Mouse (Mus musculus) myocyte (in vitro differentiated cells): ENCODE results near the gene Mcfd2. TPM values are rescaled to one million over a fixed set of nuclear protein-coding genes. Genes with fewer than 3 reads are reported as not detected.
"Not testable (repeated sequence)": the region's sequence is repeated elsewhere in the genome, so short reads cannot be mapped to it uniquely, and the experiment has no call there.

Experiments
- H3K27me3 ChIP-seq: one replicate; pipeline ENCODE4 v1.6.1; 2011; ENCODE audit not compliant: control insufficient read depth, insufficient read depth, insufficient read length
- H3K36me3 ChIP-seq: one replicate; pipeline ENCODE4 v1.6.1; 2011; ENCODE audit not compliant: control insufficient read depth, insufficient read depth
- H3K4me2 ChIP-seq: one replicate; pipeline ENCODE4 v1.6.1; 2011; ENCODE audit warnings: low read depth, control low read depth
- H3K4me3 ChIP-seq: one replicate; pipeline ENCODE4 v1.5.1; 2011; ENCODE audit warnings: mild to moderate bottlenecking, control low read depth, moderate library complexity
- H3K79me2 ChIP-seq: one replicate; pipeline ENCODE4 v1.6.1; 2011; ENCODE audit not compliant: control insufficient read depth, insufficient read depth
- H3ac ChIP-seq: one replicate; pipeline ENCODE4 v1.6.1; 2011; ENCODE audit not compliant: control insufficient read depth, insufficient read length
- CEBPB ChIP-seq: IDR thresholded peaks from 2 replicates; pipeline ENCODE4 v1.6.1; 2011; ENCODE audit warnings: mild to moderate bottlenecking, moderate library complexity; ENCODE audit not compliant: poor library complexity, insufficient read depth, severe bottlenecking
- E2F4 ChIP-seq: IDR thresholded peaks from one replicate; pipeline ENCODE4 v1.6.1; 2011; ENCODE audit warnings: mild to moderate bottlenecking, control low read depth, moderate library complexity; ENCODE audit not compliant: insufficient read depth
- MAX ChIP-seq: IDR thresholded peaks from one replicate; pipeline ENCODE4 v1.6.1; 2011; ENCODE audit warnings: low read depth, mild to moderate bottlenecking, control low read depth
- MYOD1 ChIP-seq, 3 experiments: IDR thresholded peaks; one replicate each; pipeline ENCODE4 v1.6.1; 2011; ENCODE audit warnings: control low read depth in 2 of 3, low read depth in 2 of 3, mild to moderate bottlenecking in 2 of 3, moderate library complexity in 1 of 3; ENCODE audit not compliant: insufficient read length in 2 of 3, control insufficient read depth in 1 of 3
- MYOG ChIP-seq, 3 experiments: IDR thresholded peaks; one replicate each; pipeline ENCODE4 v1.6.1; 2011; ENCODE audit warnings: control low read depth in 2 of 3, low read depth in 2 of 3, mild to moderate bottlenecking in 2 of 3; ENCODE audit not compliant: insufficient read length in 2 of 3, control insufficient read depth in 1 of 3, insufficient read depth in 1 of 3
- POLR2A ChIP-seq: IDR thresholded peaks from one replicate; pipeline ENCODE4 v1.6.1; 2011; ENCODE audit warnings: low read depth, mild to moderate bottlenecking, control low read depth, moderate library complexity; ENCODE audit not compliant: insufficient read length
- POLR2AphosphoS2 ChIP-seq: IDR thresholded peaks from one replicate; pipeline ENCODE4 v1.6.1; 2011; ENCODE audit warnings: low read depth, control low read depth; ENCODE audit not compliant: insufficient read length
- REST ChIP-seq: IDR thresholded peaks from one replicate; pipeline ENCODE4 v1.6.1; 2011; ENCODE audit warnings: mild to moderate bottlenecking, control low read depth, moderate library complexity; ENCODE audit not compliant: insufficient read depth, insufficient read length
- SRF ChIP-seq: IDR thresholded peaks from one replicate; pipeline ENCODE4 v1.6.1; 2011; ENCODE audit warnings: low read depth; ENCODE audit not compliant: control insufficient read depth, insufficient read length
- TCF12 ChIP-seq: IDR thresholded peaks from one replicate; pipeline ENCODE4 v1.6.1; 2011; ENCODE audit warnings: mild to moderate bottlenecking, control low read depth; ENCODE audit not compliant: poor library complexity, insufficient read depth, severe bottlenecking
- TCF3 ChIP-seq: IDR thresholded peaks from one replicate; pipeline ENCODE4 v1.6.1; 2011; ENCODE audit warnings: low read depth, control low read depth; ENCODE audit not compliant: insufficient read length
- polyA plus RNA-seq: library from polyadenylated mRNA; unstranded; fragments of >200 nt; fragmentation: generic; extraction: Trizol; gene quantifications from one replicate; pipeline ENCODE4 v1.2.1, GENCODE M21; 2012; ENCODE audit warnings: missing spikeins

Mcfd2 gene
- polyA plus RNA-seq, 1 experiment, result 59.1 TPM

GRCm38 (mm10) chr17:87305065-87305464, 39.3 kb upstream of the Mcfd2 start:
- Histone ChIP-seq H3K36me3 (no peaks in the 10 kb centered on the region), H3K4me2 (no peak overlapping the region), H3ac (no peak overlapping the region), H3K27me3 (no peaks in the 10 kb centered on the region), H3K79me2 (no peaks in the 10 kb centered on the region), H3K4me3 (no peak overlapping the region)
- TF ChIP-seq CEBPB (no peak), TCF12 (no peak), MYOG (IDR thresholded peaks at IDR 0.05; ENCODE audit: control insufficient read depth in 1 of 3, insufficient read depth in 1 of 3, insufficient read length in 2 of 3, low read depth in 2 of 3) (no peak), REST (no peak), SRF (no peak)

- H3ac ChIP-seq, result no peak overlapping the region
- H3K4me3 ChIP-seq, result no peak overlapping the region
- H3K4me2 ChIP-seq, result no peak overlapping the region
- no peaks in the 10 kb centered on the region for H3K36me3 ChIP-seq
- no peaks in the 10 kb centered on the region for H3K27me3 ChIP-seq
- TF ChIP-seq TCF3, result no peak
- TF ChIP-seq POLR2A, result no peak
- TF ChIP-seq TCF12, result no peak
- no peak for TF ChIP-seq REST
- no peak for TF ChIP-seq MYOD1 (IDR thresholded peaks at IDR 0.05; ENCODE audit: control insufficient read depth in 1 of 3, insufficient read length in 2 of 3, low read depth in 2 of 3)
- no peak for TF ChIP-seq E2F4
- TF ChIP-seq SRF, result no peak
- TF ChIP-seq MYOG (IDR thresholded peaks at IDR 0.05; ENCODE audit: control insufficient read depth in 1 of 3, insufficient read depth in 1 of 3, insufficient read length in 2 of 3, low read depth in 2 of 3), result no peak
- H3K79me2 ChIP-seq, result no peaks in the 10 kb centered on the region
Measured at GRCm38 (mm10) chr17:87304151-87304894, 38.6 kb upstream of the Mcfd2 start.

DNA sequence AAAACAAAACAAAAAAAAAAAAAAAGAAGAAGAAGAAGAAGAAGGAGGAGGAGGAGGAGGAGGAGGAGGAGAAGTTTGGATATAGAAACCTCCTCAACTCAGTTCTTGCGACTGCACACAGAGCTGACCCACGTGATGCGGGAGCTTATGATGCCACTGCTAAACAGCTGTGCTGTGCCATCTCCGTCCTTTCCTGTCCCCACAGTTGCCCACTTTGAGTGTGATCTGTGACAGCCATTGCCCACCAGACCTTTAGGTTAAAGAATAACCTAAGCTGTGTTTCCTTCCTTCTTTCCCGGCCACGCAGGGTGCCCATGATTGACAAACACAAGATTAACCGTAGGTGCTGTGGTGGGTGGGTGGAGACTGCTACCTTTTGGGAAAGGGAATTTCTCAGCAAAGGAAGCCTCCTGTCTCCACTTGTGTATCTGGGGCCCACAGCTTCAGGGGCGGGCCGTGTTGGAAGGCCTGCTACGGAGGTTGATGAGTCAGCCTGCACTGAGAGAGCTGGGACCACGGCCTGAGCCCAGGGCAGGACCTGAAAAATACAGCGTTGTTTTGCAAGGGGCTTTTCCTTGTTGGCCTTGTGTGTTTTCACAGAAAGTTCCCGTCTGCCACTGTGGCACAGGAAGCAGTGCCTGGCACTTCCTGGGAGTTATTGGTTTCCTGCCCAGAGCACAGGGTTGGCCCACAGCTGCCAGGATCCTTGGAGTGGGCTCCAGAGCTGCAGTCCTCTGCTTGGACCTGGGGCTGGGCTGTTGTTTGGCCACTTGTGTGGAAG, 36.5 kb upstream of the Mcfd2 start:
- H3K36me3 ChIP-seq, result no peaks in the 10 kb centered on the region
- no peaks in the 10 kb centered on the region for H3K27me3 ChIP-seq
- H3K4me2 ChIP-seq, result peak overlapping the region; percentile 42
- no peaks in the 10 kb centered on the region for H3K79me2 ChIP-seq
- no peak overlapping the region for H3K4me3 ChIP-seq
- TF ChIP-seq TCF3 (no peak), MYOG (IDR thresholded peaks at IDR 0.05; ENCODE audit: control insufficient read depth in 1 of 3, insufficient read depth in 1 of 3, insufficient read length in 2 of 3, low read depth in 2 of 3) (peak in 1 of 3 experiments; percentile 2)
- no peak overlapping the region for H3ac ChIP-seq

DNA sequence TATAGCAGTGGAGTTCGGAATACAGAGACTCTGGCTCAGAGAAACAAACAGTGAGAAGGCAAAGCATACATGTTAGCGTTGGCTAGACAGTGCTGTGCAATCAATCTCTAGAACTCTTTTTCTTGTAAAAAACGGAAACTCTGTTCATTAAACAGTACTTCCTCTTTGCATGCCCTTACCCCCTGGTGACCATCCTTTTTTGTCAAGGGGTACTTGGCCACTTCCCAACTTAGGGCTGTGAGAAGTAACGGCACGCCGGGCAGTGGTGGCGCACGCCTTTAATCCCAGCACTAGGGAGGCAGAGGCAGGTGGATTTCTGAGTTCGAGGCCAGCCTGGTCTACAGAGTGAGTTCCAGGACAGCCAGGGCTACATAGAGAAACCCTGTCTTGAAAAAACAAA, 35.9 kb upstream of the Mcfd2 start:
- not testable (repeated sequence) for H3K4me3 ChIP-seq, H3K36me3 ChIP-seq, H3ac ChIP-seq, H3K4me2 ChIP-seq, H3K79me2 ChIP-seq, H3K27me3 ChIP-seq

DNA sequence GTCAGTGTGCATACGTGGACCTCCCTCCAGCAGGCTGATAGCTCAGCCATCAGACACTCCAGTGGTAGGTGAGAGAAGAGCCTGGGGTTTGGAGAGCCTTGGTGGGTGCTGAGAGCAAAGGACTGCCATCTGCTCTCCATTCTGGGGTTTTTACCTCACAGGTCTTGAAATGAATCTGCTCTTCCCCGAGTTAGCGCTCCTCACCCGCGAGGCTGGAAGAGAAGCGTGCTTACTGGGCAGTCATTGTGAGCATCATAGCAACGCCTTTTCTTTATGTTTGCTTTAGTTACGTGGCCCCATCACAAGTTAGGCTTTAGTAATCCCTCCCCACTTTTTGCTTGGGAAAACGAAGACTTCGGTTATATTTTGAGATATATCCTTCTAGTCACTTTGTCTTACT, 34.6 kb upstream of the Mcfd2 start:
- TF ChIP-seq E2F4, result no peak
- H3K4me3 ChIP-seq, result no peak overlapping the region
- no peak overlapping the region for H3ac ChIP-seq
- no peaks in the 10 kb centered on the region for H3K79me2 ChIP-seq
- H3K4me2 ChIP-seq, result no peak overlapping the region
- H3K27me3 ChIP-seq, result no peaks in the 10 kb centered on the region
- H3K36me3 ChIP-seq, result no peaks in the 10 kb centered on the region

GRCm38 (mm10) chr17:87298944-87299343, 33.2 kb upstream of the Mcfd2 start:
- no peaks in the 10 kb centered on the region for H3K36me3 ChIP-seq
- no peak overlapping the region for H3ac ChIP-seq
- no peaks in the 10 kb centered on the region for H3K79me2 ChIP-seq
- H3K4me2 ChIP-seq, result no peak overlapping the region
- no peak overlapping the region for H3K4me3 ChIP-seq
- H3K27me3 ChIP-seq, result no peaks in the 10 kb centered on the region
- TF ChIP-seq TCF3, result no peak
- TF ChIP-seq MYOG (IDR thresholded peaks at IDR 0.05; ENCODE audit: control insufficient read depth in 1 of 3, insufficient read depth in 1 of 3, insufficient read length in 2 of 3, low read depth in 2 of 3), result no peak
- TF ChIP-seq POLR2AphosphoS2, result no peak
- no peak for TF ChIP-seq TCF12
- TF ChIP-seq CEBPB, result no peak
- no peak for TF ChIP-seq MAX
- no peak for TF ChIP-seq E2F4
- no peak for TF ChIP-seq POLR2A
- TF ChIP-seq MYOD1 (IDR thresholded peaks at IDR 0.05; ENCODE audit: control insufficient read depth in 1 of 3, insufficient read length in 2 of 3, low read depth in 2 of 3), result no peak
- TF ChIP-seq SRF, result no peak

DNA sequence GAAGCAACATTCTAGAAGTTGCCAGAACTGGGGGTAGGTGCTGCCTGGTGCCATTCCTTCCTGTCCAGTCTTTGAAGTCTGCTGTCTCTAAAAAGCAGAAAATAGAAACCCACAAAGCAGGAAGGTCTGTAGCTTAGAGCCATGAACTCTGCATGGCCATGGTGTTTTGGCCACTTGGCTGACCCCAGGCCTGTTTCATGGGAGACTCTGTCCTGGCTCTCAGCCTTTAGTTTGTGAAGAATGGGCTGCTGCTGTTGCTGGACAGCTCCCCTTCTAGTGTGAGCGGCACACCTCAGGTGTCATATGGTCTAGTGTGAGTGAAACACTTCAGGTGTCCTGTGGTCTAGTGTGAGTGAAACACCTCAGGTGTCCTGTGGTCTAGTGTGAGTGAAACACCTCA, 31.0 kb upstream of the Mcfd2 start:
- not testable (repeated sequence) for H3ac ChIP-seq, H3K4me2 ChIP-seq, H3K79me2 ChIP-seq, H3K4me3 ChIP-seq, H3K27me3 ChIP-seq, H3K36me3 ChIP-seq
